Mouse (Mus musculus) telencephalon, adult 2 months (tissue): ENCODE measurements around the gene Pbp2.

Source experiments
- DNase-seq: peaks from one replicate; pipeline ENCODE4 v3.0.0-alpha.2; 2011; ENCODE audit warnings: low read depth, low spot score

Gene Pbp2

DNA sequence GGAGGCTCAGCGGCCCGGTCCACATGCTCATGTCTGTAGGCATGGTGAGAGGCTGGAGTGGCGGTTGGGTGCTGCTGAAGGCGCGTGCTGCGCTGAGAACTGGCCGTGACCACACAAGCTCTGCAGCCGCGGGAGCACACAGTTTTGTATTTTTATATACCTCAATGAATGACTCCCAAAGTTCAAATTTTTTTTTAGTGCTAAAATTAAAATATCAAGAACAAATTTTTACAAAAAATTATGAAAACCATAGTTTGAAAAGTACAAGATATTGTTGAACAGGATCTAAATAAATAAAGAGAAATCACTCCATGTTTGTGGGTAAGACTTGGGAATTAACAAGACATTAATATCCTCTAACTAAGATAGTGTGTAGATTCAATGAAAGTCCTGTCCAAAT is at the start of gene Pbp2:
Pbp2 (minus strand) TSS at position 101 of the 400 bp plus-strand sequence.
- DNase-seq = no peak

- no peak for DNase-seq
Observed at GRCm38 (mm10) chr6:135354953-135355352, 44.7 kb upstream of the Pbp2 start.

DNA sequence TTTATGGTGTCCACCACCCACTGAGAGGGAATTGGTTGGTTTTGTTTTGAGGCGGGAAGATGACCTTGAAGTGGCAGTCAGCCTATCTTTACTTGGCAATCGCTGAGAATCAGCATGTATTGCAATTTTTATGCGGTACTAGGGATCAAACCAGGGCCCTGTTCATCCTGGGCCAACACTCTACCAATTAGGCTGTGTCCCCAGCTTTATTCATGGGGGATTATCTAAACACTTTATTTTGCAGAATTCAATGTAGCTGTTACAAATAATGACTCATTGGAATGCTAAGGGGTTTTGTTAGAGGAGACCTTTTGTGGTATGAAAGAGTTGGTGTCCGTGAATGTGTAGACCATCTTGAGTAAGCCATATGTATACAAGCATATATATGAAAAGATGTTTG is 42.3 kb upstream of the Pbp2 start:
- no peak for DNase-seq

DNA sequence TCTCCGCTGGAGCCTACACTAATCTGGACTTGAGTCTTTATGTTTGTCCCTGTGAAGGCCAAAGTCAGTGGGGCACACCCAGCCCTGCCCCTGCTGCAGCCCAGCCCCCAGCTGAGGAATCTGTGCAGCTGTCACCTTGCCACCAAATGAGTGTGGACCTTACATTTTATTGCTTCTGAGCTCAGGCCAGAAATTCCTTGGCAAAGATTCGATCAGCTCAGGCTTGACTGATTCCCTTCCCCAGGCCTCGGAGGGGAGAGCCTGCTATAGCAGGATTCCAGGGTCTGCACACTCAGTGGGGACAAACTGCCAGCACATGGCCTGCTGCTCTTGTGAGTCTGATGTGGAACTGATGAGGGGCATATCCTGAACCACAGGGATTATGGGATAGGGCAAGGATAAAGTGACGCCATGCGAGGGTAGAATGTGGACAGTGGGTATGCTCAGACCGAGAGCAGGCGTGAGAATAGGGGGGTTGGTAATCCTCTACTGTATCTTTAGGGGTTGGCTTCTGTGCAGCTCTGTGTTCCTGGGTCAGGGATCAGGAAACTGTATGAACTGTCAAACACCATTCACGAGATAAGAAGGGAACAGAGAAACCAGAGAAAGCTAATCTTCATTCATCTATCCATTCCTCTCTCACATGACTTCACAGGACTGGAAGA is 41.6 kb upstream of the Pbp2 start:
- no peak for DNase-seq

DNA sequence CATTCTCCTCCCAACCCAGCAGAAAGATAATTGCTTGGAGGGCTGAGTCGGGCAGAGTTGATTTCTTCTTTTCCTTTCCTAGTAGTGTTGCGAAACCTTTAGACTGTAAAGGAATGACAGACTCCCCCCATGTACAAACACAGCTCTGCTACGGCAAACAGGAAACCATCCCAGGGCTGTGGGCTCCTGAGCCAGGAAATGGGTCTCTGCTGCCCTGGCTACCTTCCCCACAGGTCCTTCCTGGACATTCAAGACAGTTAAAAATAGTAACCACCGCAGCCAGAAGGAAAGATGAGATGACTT is 30.8 kb upstream of the Pbp2 start:
- DNase-seq = no peak

GRCm38 (mm10) chr6:135340355-135341075 is 30.3 kb upstream of the Pbp2 start:
- DNase-seq = peak; percentile 39

GRCm38 (mm10) chr6:135336376-135336775 is 26.2 kb upstream of the Pbp2 start:
- DNase-seq = no peak

- DNase-seq = no peak
Observed at GRCm38 (mm10) chr6:135333994-135334651, 23.9 kb upstream of the Pbp2 start.

- DNase-seq = no peak
Observed at GRCm38 (mm10) chr6:135332737-135333281, 22.6 kb upstream of the Pbp2 start.

GRCm38 (mm10) chr6:135331916-135332315 is 21.7 kb upstream of the Pbp2 start:
- DNase-seq = no peak

GRCm38 (mm10) chr6:135326847-135327246 is 16.6 kb upstream of the Pbp2 start:
- no peak for DNase-seq

DNA sequence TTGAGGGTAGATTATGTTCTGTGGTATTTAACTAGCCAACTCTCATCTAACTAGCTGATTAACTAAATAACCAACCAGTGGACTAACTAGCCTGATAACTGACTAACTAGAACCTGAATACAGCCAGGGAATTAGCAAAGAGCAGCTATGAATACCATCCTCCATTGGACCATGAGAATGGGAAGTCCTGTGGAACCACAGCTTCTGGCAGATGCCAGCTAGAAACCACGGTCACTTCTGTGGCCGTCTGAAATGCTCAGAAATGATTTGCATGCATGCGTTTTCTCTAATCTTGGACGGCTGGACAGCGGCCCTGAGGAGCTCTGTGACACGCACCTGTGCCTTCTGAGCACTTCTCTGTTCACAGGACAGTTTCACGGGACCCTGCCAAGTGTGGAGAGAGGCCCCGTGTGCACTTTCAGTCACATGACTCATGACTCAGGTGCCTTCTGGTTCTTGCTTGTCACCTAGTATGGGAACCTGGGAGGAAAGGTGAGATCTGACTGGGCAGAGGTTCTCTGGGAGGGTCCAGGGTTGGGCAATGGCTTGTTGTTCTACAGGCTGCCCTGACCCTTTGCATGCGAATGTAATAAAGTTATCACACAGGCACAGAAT is 14.6 kb upstream of the Pbp2 start:
- DNase-seq = no peak

DNA sequence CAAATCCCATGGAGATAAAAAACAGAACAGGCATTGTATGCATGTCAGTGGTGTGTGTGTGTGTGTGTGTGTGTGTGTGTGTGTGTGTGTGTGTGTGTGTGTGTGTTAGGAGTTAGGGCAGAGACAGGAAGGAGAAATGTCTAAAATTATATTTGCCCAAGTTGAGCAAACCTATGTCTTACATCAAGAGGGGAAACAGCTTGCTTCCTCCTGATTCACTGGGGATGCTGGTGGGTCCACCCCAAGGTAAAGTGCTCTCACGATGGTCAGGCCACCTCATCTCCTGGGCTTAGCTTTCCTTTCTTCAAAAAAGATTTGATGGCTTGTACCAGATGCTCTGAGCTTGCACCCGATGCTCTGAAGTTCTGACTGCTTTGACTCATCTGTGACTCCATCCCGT is 13.9 kb upstream of the Pbp2 start:
- DNase-seq = no peak

- no peak for DNase-seq
Observed at GRCm38 (mm10) chr6:135323311-135323982, 13.2 kb upstream of the Pbp2 start.

GRCm38 (mm10) chr6:135322749-135323148 is 12.5 kb upstream of the Pbp2 start:
- DNase-seq = no peak

GRCm38 (mm10) chr6:135319431-135319933 is 9.3 kb upstream of the Pbp2 start:
- DNase-seq = no peak

- peak; percentile 77 for DNase-seq
Observed at GRCm38 (mm10) chr6:135316141-135316540, 5.9 kb upstream of the Pbp2 start.

- no peak for DNase-seq
Observed at GRCm38 (mm10) chr6:135313981-135314380, 3.8 kb upstream of the Pbp2 start.

GRCm38 (mm10) chr6:135312038-135312437 is 1.8 kb upstream of the Pbp2 start:
- no peak for DNase-seq

GRCm38 (mm10) chr6:135304576-135305260 is 5.5 kb downstream of the Pbp2 start:
- DNase-seq = no peak
